Mouse (Mus musculus): ENCODE results near the gene Lgalsl.

Lgalsl gene

GRCm38 (mm10) chr11:20829056-20829686 lies 1.7 kb downstream of the Lgalsl start:
- DNase-seq (ENCODE audit: extremely low read depth, low read depth) = no peak

- DNase-seq (ENCODE audit: extremely low read depth, low read depth) = no peak
Observed at GRCm38 (mm10) chr11:20823961-20824360, 6.9 kb downstream of the Lgalsl start.

GRCm38 (mm10) chr11:20823301-20823700 lies 7.6 kb downstream of the Lgalsl start:
- no peak for DNase-seq (ENCODE audit: extremely low read depth, low read depth)

GRCm38 (mm10) chr11:20821351-20821750 lies 9.5 kb downstream of the Lgalsl start:
- no peak for DNase-seq (ENCODE audit: extremely low read depth, low read depth)

GRCm38 (mm10) chr11:20813901-20814523 lies 16.8 kb downstream of the Lgalsl start:
- DNase-seq (ENCODE audit: extremely low read depth, low read depth) = no peak

- no peak for DNase-seq (ENCODE audit: extremely low read depth, low read depth)
Observed at GRCm38 (mm10) chr11:20812153-20812887, 18.5 kb downstream of the Lgalsl start.

GRCm38 (mm10) chr11:20806659-20807058 lies 24.2 kb downstream of the Lgalsl start:
- no peak for DNase-seq (ENCODE audit: extremely low read depth, low read depth)

- DNase-seq (ENCODE audit: extremely low read depth, low read depth) = peak; percentile 13
Observed at GRCm38 (mm10) chr11:20805604-20806249, 25.1 kb downstream of the Lgalsl start.

- no peak for DNase-seq (ENCODE audit: extremely low read depth, low read depth)
Observed at GRCm38 (mm10) chr11:20804416-20804815, 26.4 kb downstream of the Lgalsl start.

GRCm38 (mm10) chr11:20800277-20801092 lies 30.4 kb downstream of the Lgalsl start:
- no peak for DNase-seq (ENCODE audit: extremely low read depth, low read depth)

GRCm38 (mm10) chr11:20797841-20798240 lies 33.0 kb downstream of the Lgalsl start:
- DNase-seq (ENCODE audit: extremely low read depth, low read depth) = no peak

GRCm38 (mm10) chr11:20795466-20795865 lies 35.4 kb downstream of the Lgalsl start:
- no peak for DNase-seq (ENCODE audit: extremely low read depth, low read depth)

GRCm38 (mm10) chr11:20794913-20795254 lies 36.0 kb downstream of the Lgalsl start:
- no peak for DNase-seq (ENCODE audit: extremely low read depth, low read depth)

GRCm38 (mm10) chr11:20794196-20794912 lies 36.5 kb downstream of the Lgalsl start:
- peak; percentile 51 for DNase-seq (ENCODE audit: extremely low read depth, low read depth)

GRCm38 (mm10) chr11:20793676-20794075 lies 37.2 kb downstream of the Lgalsl start:
- no peak for DNase-seq (ENCODE audit: extremely low read depth, low read depth)

- DNase-seq (ENCODE audit: extremely low read depth, low read depth) = no peak
Observed at GRCm38 (mm10) chr11:20792667-20793066, 38.2 kb downstream of the Lgalsl start.

GRCm38 (mm10) chr11:20791334-20791733 lies 39.5 kb downstream of the Lgalsl start:
- DNase-seq (ENCODE audit: extremely low read depth, low read depth) = no peak

GRCm38 (mm10) chr11:20789015-20789414 lies 41.8 kb downstream of the Lgalsl start:
- no peak for DNase-seq (ENCODE audit: extremely low read depth, low read depth)

- no peak for DNase-seq (ENCODE audit: extremely low read depth, low read depth)
Observed at GRCm38 (mm10) chr11:20788070-20788469, 42.8 kb downstream of the Lgalsl start.

GRCm38 (mm10) chr11:20786191-20786590 lies 44.7 kb downstream of the Lgalsl start:
- DNase-seq (ENCODE audit: extremely low read depth, low read depth) = no peak

GRCm38 (mm10) chr11:20785186-20785585 lies 45.7 kb downstream of the Lgalsl start:
- no peak for DNase-seq (ENCODE audit: extremely low read depth, low read depth)
